Mouse (Mus musculus) 3134 (cell line): Measurements from ENCODE around the gene Rex1bd.

Source experiments
- DNase-seq: peaks from one replicate; pipeline ENCODE4 v3.0.0-alpha.2; 2011; ENCODE audit warnings: low spot score; ENCODE audit not compliant: insufficient read length; ENCODE audit errors: extremely low read depth

The Rex1bd gene

GRCm38 (mm10) chr8:70482943-70483342 is 23.6 kb downstream of the Rex1bd start:
- no peak for DNase-seq

GRCm38 (mm10) chr8:70481908-70482307 is 24.6 kb downstream of the Rex1bd start:
- DNase-seq = no peak

GRCm38 (mm10) chr8:70477269-70477982 is 29.1 kb downstream of the Rex1bd start:
- DNase-seq = peak; percentile 89

GRCm38 (mm10) chr8:70476333-70477268 is 30.0 kb downstream of the Rex1bd start, which contains the start of gene Klhl26:
TSS of gene Klhl26 (minus strand) at chr8:70476968.
- DNase-seq = peak; percentile 95

GRCm38 (mm10) chr8:70471856-70472255 is 34.7 kb downstream of the Rex1bd start:
- DNase-seq = no peak

GRCm38 (mm10) chr8:70469938-70470337 is 36.6 kb downstream of the Rex1bd start:
- no peak for DNase-seq

- DNase-seq = no peak
Observed at GRCm38 (mm10) chr8:70469295-70469916, 37.1 kb downstream of the Rex1bd start.

- DNase-seq = no peak
Observed at GRCm38 (mm10) chr8:70468733-70469132, 37.8 kb downstream of the Rex1bd start.

- no peak for DNase-seq
Observed at GRCm38 (mm10) chr8:70467907-70468306, 38.6 kb downstream of the Rex1bd start.

GRCm38 (mm10) chr8:70467229-70467725 is 39.3 kb downstream of the Rex1bd start:
- no peak for DNase-seq

- DNase-seq = no peak
Observed at GRCm38 (mm10) chr8:70466771-70467170, 39.8 kb downstream of the Rex1bd start.

GRCm38 (mm10) chr8:70466305-70466704 is 40.2 kb downstream of the Rex1bd start:
- DNase-seq = no peak

- DNase-seq = no peak
Observed at GRCm38 (mm10) chr8:70465701-70466100, 40.9 kb downstream of the Rex1bd start.

GRCm38 (mm10) chr8:70464162-70464561 is 42.4 kb downstream of the Rex1bd start:
- no peak for DNase-seq

GRCm38 (mm10) chr8:70463306-70463705 is 43.2 kb downstream of the Rex1bd start:
- no peak for DNase-seq

GRCm38 (mm10) chr8:70462516-70462813 is 44.1 kb downstream of the Rex1bd start:
- no peak for DNase-seq

GRCm38 (mm10) chr8:70461765-70462515 is 44.6 kb downstream of the Rex1bd start:
- peak; percentile 83 for DNase-seq

GRCm38 (mm10) chr8:70460606-70461005 is 45.9 kb downstream of the Rex1bd start:
- peak; percentile 67 for DNase-seq

- DNase-seq = peak; percentile 49
Observed at GRCm38 (mm10) chr8:70460199-70460598, 46.4 kb downstream of the Rex1bd start.

- DNase-seq = no peak
Observed at GRCm38 (mm10) chr8:70459636-70460035, 46.9 kb downstream of the Rex1bd start.
